Mouse (Mus musculus): ENCODE measurements around the gene Gps2. TPM values are rescaled to one million over a fixed set of nuclear protein-coding genes. Genes with fewer than 3 reads are reported as not detected.
"Not testable (repeated sequence)": the region's sequence is repeated elsewhere in the genome, so short reads cannot be mapped to it uniquely, and the experiment has no call there.

The Gps2 gene
- polyA plus RNA-seq, 1 experiment from 2014 or later: 90.1 TPM

- no peak overlapping the region for H3K9ac ChIP-seq
These were observed 31.5 kb downstream of the Gps2 start for GRCm38 (mm10) chr11:69945216-69945615.

GRCm38 (mm10) chr11:69945997-69946891, 32.6 kb downstream of the Gps2 start:
- 91% methylated on average over 18 of the region's 18 CpGs for WGBS
- Histone ChIP-seq H3K4me2 (replicated peaks) (peak overlapping the region; percentile 83), H3K9ac (peak overlapping the region; percentile 70), H3K36me3 (peaks cover 46% of the 10 kb centered on the region), H3K4me1 (peaks cover 26% of the 10 kb centered on the region), H3K27me3 (0 out of 2 replicates have a peak, but pooled peaks cover 5% of the 10 kb centered on the region), H3K4me3 (peak overlapping the region; percentile 61), H3K9me3 (no peaks in the 10 kb centered on the region), H3K27ac (peak overlapping the region; percentile 91; the same call in 1 of the 2 replicates)
- ATAC-seq (ENCODE audit: low FRiP score, low read depth): no peak

More at GRCm38 (mm10) chr11:69945216-69945615, 31.5 kb downstream of the Gps2 start:
- peaks cover 26% of the 10 kb centered on the region for H3K4me1 ChIP-seq
- H3K4me3 ChIP-seq: no peak overlapping the region
- no peak overlapping the region for H3K4me2 ChIP-seq (replicated peaks)
- no peaks in the 10 kb centered on the region for H3K9me3 ChIP-seq
- H3K36me3 ChIP-seq: peaks cover 46% of the 10 kb centered on the region
- ATAC-seq (ENCODE audit: low FRiP score, low read depth): no peak
- WGBS: 82% methylated on average over 13 of the region's 13 CpGs
- no peak overlapping the region for H3K27ac ChIP-seq
- no peaks in the 10 kb centered on the region for H3K27me3 ChIP-seq

- peak; percentile 57 for ATAC-seq (ENCODE audit: low FRiP score, low read depth)
- Histone ChIP-seq H3K36me3 (peaks cover 35% of the 10 kb centered on the region), H3K27me3 (peaks cover 10% of the 10 kb centered on the region; the same call in 1 of the 2 replicates), H3K27ac (peak overlapping the region; percentile 91), H3K4me3 (peak overlapping the region; percentile 61), H3K9me3 (no peaks in the 10 kb centered on the region), H3K9ac (peak overlapping the region; percentile 70), H3K4me2 (replicated peaks) (peak overlapping the region; percentile 83), H3K4me1 (peaks cover 26% of the 10 kb centered on the region)
- 2% methylated on average over 29 of the region's 29 CpGs for WGBS
These were observed 33.8 kb downstream of the Gps2 start for GRCm38 (mm10) chr11:69947337-69948065.

GRCm38 (mm10) chr11:69948066-69948762, 34.5 kb downstream of the Gps2 start, which contains the start of gene Slc2a4:
TSS of gene Slc2a4 (minus strand) at chr11:69948188.
- H3K4me3 ChIP-seq: peak within 1 kb of the TSS; percentile 61
- H3K4me2 ChIP-seq (replicated peaks): peak within 1 kb of the TSS; percentile 83
- WGBS: under 1% methylated on average over 34 of the region's 34 CpGs
- no peaks in the 10 kb centered on the region for H3K9me3 ChIP-seq
- H3K36me3 ChIP-seq: peaks cover 28% of the 10 kb centered on the region
- peaks cover 26% of the 10 kb centered on the region for H3K4me1 ChIP-seq
- H3K27ac ChIP-seq: peak within 1 kb of the TSS; percentile 94
- H3K27me3 ChIP-seq: peaks cover 13% of the 10 kb centered on the region; the same call in 1 of the 2 replicates
- ATAC-seq (ENCODE audit: low FRiP score, low read depth): peak; percentile 94
- H3K9ac ChIP-seq: peak within 1 kb of the TSS; percentile 73

- Histone ChIP-seq H3K4me1 (peaks cover 26% of the 10 kb centered on the region), H3K27me3 (peaks cover 13% of the 10 kb centered on the region; the same call in 1 of the 2 replicates), H3K9ac (peak overlapping the region; percentile 73), H3K4me2 (replicated peaks) (peak overlapping the region; percentile 83), H3K4me3 (peak overlapping the region; percentile 61), H3K36me3 (peaks cover 23% of the 10 kb centered on the region), H3K27ac (peak overlapping the region; percentile 94), H3K9me3 (no peaks in the 10 kb centered on the region)
- 0% methylated on average over 14 of the region's 14 CpGs for WGBS
- peak; percentile 57 for ATAC-seq (ENCODE audit: low FRiP score, low read depth)
These were observed 35.1 kb downstream of the Gps2 start for GRCm38 (mm10) chr11:69948763-69949150.

GRCm38 (mm10) chr11:69950807-69951459, 37.2 kb downstream of the Gps2 start:
- H3K27ac ChIP-seq: no peak overlapping the region
- no peak overlapping the region for H3K9ac ChIP-seq
- H3K4me1 ChIP-seq: peaks cover 23% of the 10 kb centered on the region
- ATAC-seq (ENCODE audit: low FRiP score, low read depth): no peak
- 46% methylated on average over 4 of the region's 4 CpGs for WGBS
- H3K27me3 ChIP-seq: peaks cover 13% of the 10 kb centered on the region; the same call in 1 of the 2 replicates
- no peak overlapping the region for H3K4me2 ChIP-seq (replicated peaks)
- no peak overlapping the region for H3K4me3 ChIP-seq
- H3K36me3 ChIP-seq: peaks cover 1% of the 10 kb centered on the region; the same call in 1 of the 2 replicates
- H3K9me3 ChIP-seq: no peaks in the 10 kb centered on the region

- no peak for ATAC-seq (ENCODE audit: low FRiP score, low read depth)
- H3K9me3 ChIP-seq: no peaks in the 10 kb centered on the region
- 40% methylated on average over 1 of the region's 1 CpGs for WGBS
These were observed 38.6 kb downstream of the Gps2 start for GRCm38 (mm10) chr11:69952274-69952673.

GRCm38 (mm10) chr11:69953267-69953915, 39.7 kb downstream of the Gps2 start:
- no peak overlapping the region for H3K9ac ChIP-seq
- H3K27ac ChIP-seq: no peak overlapping the region
- ATAC-seq (ENCODE audit: low FRiP score, low read depth): no peak
- 65% methylated on average over 11 of the region's 11 CpGs for WGBS
- no peaks in the 10 kb centered on the region for H3K36me3 ChIP-seq
- peaks cover 13% of the 10 kb centered on the region; the same call in 1 of the 2 replicates for H3K27me3 ChIP-seq
- peaks cover 4% of the 10 kb centered on the region; the same call in 1 of the 2 replicates for H3K4me1 ChIP-seq
- H3K4me2 ChIP-seq (replicated peaks): no peak overlapping the region
- no peaks in the 10 kb centered on the region for H3K9me3 ChIP-seq
- H3K4me3 ChIP-seq: no peak overlapping the region

More at GRCm38 (mm10) chr11:69952274-69952673, 38.6 kb downstream of the Gps2 start:
- Histone ChIP-seq H3K36me3 (no peaks in the 10 kb centered on the region), H3K27me3 (peaks cover 13% of the 10 kb centered on the region; the same call in 1 of the 2 replicates), H3K4me1 (peaks cover 9% of the 10 kb centered on the region), H3K27ac (no peak overlapping the region), H3K4me2 (replicated peaks) (no peak overlapping the region), H3K4me3 (no peak overlapping the region), H3K9ac (no peak overlapping the region)

GRCm38 (mm10) chr11:69955618-69956017, 41.9 kb downstream of the Gps2 start:
- H3K27me3 ChIP-seq: peaks cover 26% of the 10 kb centered on the region
- H3K4me1 ChIP-seq; H3K9me3 ChIP-seq; H3K27ac ChIP-seq; H3K4me2 ChIP-seq (replicated peaks); ATAC-seq (ENCODE audit: low FRiP score, low read depth); H3K4me3 ChIP-seq; H3K36me3 ChIP-seq; H3K9ac ChIP-seq: not testable (repeated sequence)
- 79% methylated on average over 4 of the region's 4 CpGs for WGBS

GRCm38 (mm10) chr11:69956218-69956617, 42.5 kb downstream of the Gps2 start:
- ATAC-seq (ENCODE audit: low FRiP score, low read depth): no peak
- Histone ChIP-seq H3K9ac (no peak overlapping the region), H3K9me3 (no peaks in the 10 kb centered on the region), H3K4me1 (no peaks in the 10 kb centered on the region), H3K27me3 (peaks cover 27% of the 10 kb centered on the region), H3K4me3 (no peak overlapping the region), H3K36me3 (no peaks in the 10 kb centered on the region), H3K4me2 (replicated peaks) (no peak overlapping the region), H3K27ac (no peak overlapping the region)
- WGBS: 79% methylated on average over 1 of the region's 1 CpGs

GRCm38 (mm10) chr11:69960616-69961015, 46.9 kb downstream of the Gps2 start:
- peaks cover 6% of the 10 kb centered on the region; the same call in 1 of the 2 replicates for H3K4me1 ChIP-seq
- H3K4me3 ChIP-seq: no peak overlapping the region
- H3K36me3 ChIP-seq: no peaks in the 10 kb centered on the region
- peaks cover 62% of the 10 kb centered on the region for H3K27me3 ChIP-seq
- no peak overlapping the region for H3K4me2 ChIP-seq (replicated peaks)
- no peak overlapping the region for H3K9ac ChIP-seq
- WGBS: 30% methylated on average over 5 of the region's 5 CpGs
- H3K9me3 ChIP-seq: no peaks in the 10 kb centered on the region
- H3K27ac ChIP-seq: no peak overlapping the region
- no peak for ATAC-seq (ENCODE audit: low FRiP score, low read depth)

Data from limb, embryonic 13.5 days (tissue).